Mouse (Mus musculus) embryonic facial prominence, embryonic 15.5 days (tissue): ENCODE measurements around the gene Ell. TPM values are rescaled to one million over a fixed set of nuclear protein-coding genes. Genes with fewer than 3 reads are reported as not detected.

Experiments used
- ATAC-seq: fragments of 200-750 bp; cut with Nextera tagmentation; 2 replicates; pipeline ENCODE4 v1.8.0; 2017; ENCODE audit warnings: low read depth, moderate TSS enrichment; ENCODE audit not compliant: insufficient number of reproducible peaks, low FRiP score, low TSS enrichment
- H3K27ac ChIP-seq: fragments of 300-500 bp; sonication (generic); replicated peaks from 2 replicates; pipeline ENCODE4 v1.5.1; 2015; ENCODE audit warnings: mild to moderate bottlenecking, inconsistent platforms
- H3K27me3 ChIP-seq: fragments of 300-500 bp; sonication (generic); 2 replicates; pipeline ENCODE4 v1.6.1; 2015; ENCODE audit warnings: inconsistent platforms
- H3K36me3 ChIP-seq: fragments of 300-500 bp; sonication (generic); 2 replicates; pipeline ENCODE4 v1.6.1; 2015; ENCODE audit warnings: mild to moderate bottlenecking, inconsistent platforms
- H3K4me1 ChIP-seq: fragments of 300-500 bp; sonication (generic); 2 replicates; pipeline ENCODE4 v1.6.1; 2015; ENCODE audit warnings: inconsistent platforms
- H3K4me2 ChIP-seq: fragments of 300-500 bp; sonication (generic); replicated peaks from 2 replicates; pipeline ENCODE4 v1.6.1; 2015; ENCODE audit warnings: mild to moderate bottlenecking, inconsistent platforms
- H3K4me3 ChIP-seq: fragments of 300-500 bp; sonication (generic); replicated peaks from 2 replicates; pipeline ENCODE4 v1.5.1; 2015; ENCODE audit warnings: mild to moderate bottlenecking, inconsistent platforms
- H3K9ac ChIP-seq: fragments of 300-500 bp; sonication (generic); 2 replicates; pipeline ENCODE4 v1.6.1; 2015; ENCODE audit warnings: inconsistent platforms
- H3K9me3 ChIP-seq: fragments of 300-500 bp; sonication (generic); replicated peaks from 2 replicates; pipeline ENCODE4 v1.6.1; 2016; ENCODE audit warnings: inconsistent platforms
- WGBS: fragments of 180-500 bp; shearing (Covaris S2); methylation state at CpG from one replicate; pipeline ENCODE4 v1.1.7; 2015; 5-methylcytosine and 5-hydroxymethylcytosine counted together
- polyA plus RNA-seq: library from polyadenylated mRNA; unstranded; fragments of >200 nt; fragmentation: Nextera tagmentation; extraction: Ambion mirVana; gene quantifications from 2 replicates; pipeline ENCODE4 v1.2.1, GENCODE M21; 2015

Ell gene
- polyA plus RNA-seq, 1 experiment from 2014 or later = 22.7 TPM

DNA sequence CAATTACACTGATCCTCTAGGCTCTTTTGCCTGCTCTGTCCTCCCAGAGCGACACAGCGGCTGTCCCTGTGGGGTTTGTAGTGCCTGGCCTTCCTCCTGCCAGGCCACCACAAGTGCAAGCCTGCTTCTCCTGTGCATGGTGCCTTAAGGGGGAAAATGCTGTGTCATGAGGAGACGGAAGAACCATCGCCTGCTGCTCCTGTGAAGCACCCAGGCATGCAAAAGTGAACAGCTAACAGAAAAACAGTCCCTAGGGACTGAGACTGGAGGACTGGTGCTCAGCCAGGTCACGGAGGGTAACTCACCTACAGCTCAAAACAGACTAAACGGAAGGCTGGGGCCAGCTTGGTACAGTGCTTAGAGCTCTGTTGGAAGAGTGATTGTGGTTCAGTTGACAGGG is 96.3 kb downstream of the Ell start:
- Histone ChIP-seq H3K9ac (no peak overlapping the region), H3K36me3 (no peaks in the 10 kb centered on the region), H3K27me3 (peaks cover 11% of the 10 kb centered on the region), H3K9me3 (no peaks in the 10 kb centered on the region), H3K4me2 (no peak overlapping the region), H3K4me1 (peaks cover 22% of the 10 kb centered on the region), H3K4me3 (no peak overlapping the region), H3K27ac (no peak overlapping the region)
- no peak for ATAC-seq
- 66% methylated on average over 6 of the region's 6 CpGs for WGBS

DNA sequence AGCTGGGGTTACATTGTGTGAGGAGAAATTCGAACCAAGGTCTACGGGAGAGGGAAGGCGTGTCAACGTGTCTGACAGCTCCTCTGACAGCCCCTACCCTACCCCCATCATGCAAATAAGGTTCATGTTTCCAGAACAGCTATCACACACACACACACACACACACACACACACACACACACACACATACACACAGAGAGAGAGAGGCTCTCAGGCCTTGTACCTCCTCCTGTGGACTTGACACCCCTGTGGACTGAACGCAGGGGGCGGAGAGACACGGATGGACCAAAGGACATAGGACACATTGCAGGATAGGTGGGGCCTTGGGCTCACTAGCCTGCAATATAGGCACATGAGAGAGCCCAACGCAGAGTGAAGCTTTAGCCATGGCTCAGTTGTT is 97.6 kb downstream of the Ell start:
- WGBS = 57% methylated on average over 8 of the region's 8 CpGs
- Histone ChIP-seq H3K4me3 (no peak overlapping the region), H3K36me3 (no peaks in the 10 kb centered on the region), H3K4me2 (no peak overlapping the region), H3K9me3 (no peaks in the 10 kb centered on the region), H3K9ac (no peak overlapping the region), H3K27me3 (no peaks in the 10 kb centered on the region), H3K4me1 (peaks cover 11% of the 10 kb centered on the region; the same call in 1 of the 2 replicates), H3K27ac (no peak overlapping the region)
- ATAC-seq = no peak

GRCm38 (mm10) chr8:70638752-70639151 is 99.5 kb downstream of the Ell start:
- no peak for ATAC-seq
- Histone ChIP-seq H3K9ac (no peak overlapping the region), H3K4me3 (no peak overlapping the region), H3K4me1 (peaks cover 8% of the 10 kb centered on the region; the same call in 1 of the 2 replicates), H3K27ac (no peak overlapping the region), H3K9me3 (no peaks in the 10 kb centered on the region), H3K36me3 (no peaks in the 10 kb centered on the region), H3K4me2 (no peak overlapping the region), H3K27me3 (no peaks in the 10 kb centered on the region)
- 76% methylated on average over 9 of the region's 9 CpGs for WGBS

Other genes starting within 250 kb of the Ell start
- 50.2 and 52.1 TPM in 2 replicates for gene Ddx49, start 237.0 kb upstream of the Ell start, polyA plus RNA-seq
- gene Cope, start 236.9 kb upstream of the Ell start, polyA plus RNA-seq = 377 and 397 TPM in 2 replicates
- 8.9 and 9.3 TPM in 2 replicates for gene Cers1, start 223.7 kb upstream of the Ell start, polyA plus RNA-seq
- gene Gdf1, start 209.6 kb upstream of the Ell start, polyA plus RNA-seq = 1.7 and 2.6 TPM in 2 replicates
- gene Upf1, start 186.2 kb upstream of the Ell start, polyA plus RNA-seq = 18.6 and 21.2 TPM in 2 replicates
- gene Comp, start 165.9 kb upstream of the Ell start, polyA plus RNA-seq = 5.1 and 7.3 TPM in 2 replicates
- 24.0 and 24.4 TPM in 2 replicates for gene Crtc1, start 99.9 kb upstream of the Ell start, polyA plus RNA-seq
- gene Klhl26, start 62.5 kb upstream of the Ell start, polyA plus RNA-seq = 27.6 and 28.1 TPM in 2 replicates
- 16.5 and 18.7 TPM in 2 replicates for gene Tmem59l, start 52.1 kb upstream of the Ell start, polyA plus RNA-seq
- 151 and 159 TPM in 2 replicates for gene Crlf1, start 46.3 kb upstream of the Ell start, polyA plus RNA-seq
- gene Rex1bd, start 32.7 kb upstream of the Ell start, polyA plus RNA-seq = 155 and 174 TPM in 2 replicates
- gene Uba52, start 28.7 kb upstream of the Ell start, polyA plus RNA-seq = 940 and 1,016 TPM in 2 replicates
- gene Fkbp8, start 11.7 kb upstream of the Ell start, polyA plus RNA-seq = 310 and 324 TPM in 2 replicates
- gene Kxd1, start 11.5 kb upstream of the Ell start, polyA plus RNA-seq = 57.7 and 59.1 TPM in 2 replicates
- 139 and 143 TPM in 2 replicates for gene Isyna1, start 54.9 kb downstream of the Ell start, polyA plus RNA-seq
- 127 and 130 TPM in 2 replicates for gene Ssbp4, start 69.4 kb downstream of the Ell start, polyA plus RNA-seq
- gene Lrrc25, start 76.7 kb downstream of the Ell start, polyA plus RNA-seq = 2.9 and 4.0 TPM in 2 replicates
- 0.16 TPM in 2 replicates for gene Gdf15, start 93.0 kb downstream of the Ell start, polyA plus RNA-seq
- 52.1 and 56.6 TPM in 2 replicates for gene Pgpep1, start 120.9 kb downstream of the Ell start, polyA plus RNA-seq
- gene Lsm4, start 133.8 kb downstream of the Ell start, polyA plus RNA-seq = 243 and 244 TPM in 2 replicates
- gene Jund, start 159.5 kb downstream of the Ell start, polyA plus RNA-seq = 97.7 and 99.6 TPM in 2 replicates
- 0.03 and 0.04 TPM in 2 replicates for gene Iqcn, start 164.0 kb downstream of the Ell start, polyA plus RNA-seq
- not detected in 2 replicates for gene Gm3336, start 179.1 kb downstream of the Ell start, polyA plus RNA-seq
- gene Pde4c, start 184.3 kb downstream of the Ell start, polyA plus RNA-seq = 0.16 and 0.29 TPM in 2 replicates
- 22.7 and 28.6 TPM in 2 replicates for gene Rab3a, start 215.2 kb downstream of the Ell start, polyA plus RNA-seq
- gene Mpv17l2, start 221.5 kb downstream of the Ell start, polyA plus RNA-seq = 41.7 and 42.3 TPM in 2 replicates
- gene Pik3r2, start 237.3 kb downstream of the Ell start, polyA plus RNA-seq = 92.5 and 94.3 TPM in 2 replicates